Mouse (Mus musculus): ENCODE measurements around the gene Tnr.

DNA sequence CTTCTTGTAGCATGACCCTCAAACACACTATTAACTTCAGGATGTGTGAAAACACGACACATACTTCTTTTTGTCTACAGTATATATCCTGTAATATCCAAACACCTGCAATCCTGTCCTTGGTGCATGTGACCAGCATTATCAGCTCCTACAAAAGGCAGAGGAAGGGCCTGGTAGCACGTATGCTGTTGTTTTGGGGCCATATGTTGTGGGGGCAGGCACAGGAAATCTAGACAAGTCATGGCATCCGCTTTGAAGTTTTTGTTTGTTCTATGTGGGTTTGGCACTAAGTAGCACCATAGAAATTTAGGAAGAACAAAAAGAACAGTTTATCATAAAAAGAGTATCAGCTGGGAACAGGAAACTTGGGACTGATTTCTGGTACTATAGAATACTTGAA, 105.5 kb downstream of the Tnr start:
- TF ChIP-seq GATA1 (IDR thresholded peaks at IDR 0.05; ENCODE audit: borderline replicate concordance, low read length) (no peak), FLI1 (IDR thresholded peaks at IDR 0.05; ENCODE audit: low read length) (no peak)
